Mouse (Mus musculus): Measurements from ENCODE around the gene Alox8.

The Alox8 gene

DNA sequence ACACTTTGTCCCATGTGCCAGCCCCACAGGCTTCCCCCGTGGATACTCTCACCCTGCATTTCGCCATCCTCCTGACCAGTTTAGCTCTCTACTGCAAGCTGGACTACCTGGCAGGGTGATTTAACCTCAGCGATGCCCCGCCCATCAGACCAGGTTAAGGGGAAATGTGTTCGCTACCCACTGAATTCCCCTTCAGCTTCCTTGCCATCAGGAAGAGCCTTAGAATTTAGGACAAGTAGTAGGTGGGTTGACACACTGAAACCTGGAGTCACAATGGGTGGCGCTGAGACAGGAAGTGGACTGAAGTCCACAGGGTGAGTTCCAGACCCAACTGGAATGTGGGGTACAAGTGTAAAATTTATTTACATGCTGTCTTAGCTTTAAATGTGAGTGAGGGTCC lies at the start of gene Alox8:
TSS of gene Alox8 (minus strand) at position 101 of the 400 bp plus-strand sequence.
- DNase-seq (ENCODE audit: low spot score), result no peak

DNA sequence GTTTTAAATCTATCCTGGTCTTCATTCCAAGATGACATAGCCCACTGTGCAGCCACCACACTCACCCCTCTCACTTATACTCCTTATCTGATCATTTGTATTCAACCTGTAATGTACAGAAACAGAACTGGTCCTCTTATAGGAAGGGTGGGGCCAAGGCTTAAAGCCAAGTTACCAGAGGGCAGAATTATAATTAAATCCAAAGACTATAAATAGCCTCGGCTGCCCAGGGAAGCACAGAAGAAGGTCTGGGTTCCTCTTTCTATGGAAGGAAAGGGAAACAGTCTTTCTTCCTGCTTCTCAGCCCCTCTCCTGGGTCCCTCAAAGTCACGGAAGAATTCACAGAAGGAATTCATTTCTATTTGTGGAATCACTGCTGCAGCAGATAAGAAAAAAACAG lies 48.0 kb upstream of the Alox8 start:
- no peak for DNase-seq (ENCODE audit: low spot score)

DNA sequence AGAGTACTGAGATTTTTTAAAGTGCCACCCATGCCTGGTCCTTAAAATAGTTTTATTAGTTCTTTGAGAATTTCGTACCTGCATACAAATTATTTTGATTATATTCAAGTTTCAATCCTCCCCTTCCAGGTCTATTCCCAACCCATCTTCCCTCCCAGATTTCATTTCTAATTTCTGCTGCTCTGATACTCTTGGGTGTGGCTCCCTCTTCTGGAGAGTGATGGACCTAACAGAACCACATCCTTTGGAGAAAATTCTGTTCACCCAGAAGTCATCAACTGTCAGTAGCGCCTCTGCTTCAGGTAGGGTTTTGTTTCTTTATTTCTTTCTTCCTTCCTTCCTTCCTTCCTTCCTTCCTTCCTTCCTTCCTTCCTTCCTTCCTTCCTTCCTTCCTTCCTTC lies 47.3 kb upstream of the Alox8 start:
- DNase-seq (ENCODE audit: low spot score), result peak; percentile 18

DNA sequence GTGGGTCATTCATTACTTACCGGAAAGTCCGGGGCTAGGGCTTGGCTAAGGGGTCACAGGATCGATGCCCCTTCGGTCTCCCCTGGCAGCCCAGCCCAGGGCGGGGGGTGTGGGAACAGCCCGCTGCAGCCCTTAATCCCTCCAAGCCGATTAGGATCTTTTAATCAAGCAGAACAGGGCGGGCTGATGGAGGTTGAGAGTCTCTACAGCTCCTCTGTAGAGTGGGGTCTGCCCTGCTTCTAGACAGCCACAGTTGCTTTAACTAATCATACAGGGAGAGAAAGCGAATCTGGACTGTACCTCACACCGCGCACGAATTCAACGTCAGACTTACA lies 39.2 kb upstream of the Alox8 start, which contains the start of gene Gucy2e:
TSS of gene Gucy2e (minus strand) at position 111 of the 335 bp plus-strand sequence.
- DNase-seq (ENCODE audit: low spot score), result no peak

DNA sequence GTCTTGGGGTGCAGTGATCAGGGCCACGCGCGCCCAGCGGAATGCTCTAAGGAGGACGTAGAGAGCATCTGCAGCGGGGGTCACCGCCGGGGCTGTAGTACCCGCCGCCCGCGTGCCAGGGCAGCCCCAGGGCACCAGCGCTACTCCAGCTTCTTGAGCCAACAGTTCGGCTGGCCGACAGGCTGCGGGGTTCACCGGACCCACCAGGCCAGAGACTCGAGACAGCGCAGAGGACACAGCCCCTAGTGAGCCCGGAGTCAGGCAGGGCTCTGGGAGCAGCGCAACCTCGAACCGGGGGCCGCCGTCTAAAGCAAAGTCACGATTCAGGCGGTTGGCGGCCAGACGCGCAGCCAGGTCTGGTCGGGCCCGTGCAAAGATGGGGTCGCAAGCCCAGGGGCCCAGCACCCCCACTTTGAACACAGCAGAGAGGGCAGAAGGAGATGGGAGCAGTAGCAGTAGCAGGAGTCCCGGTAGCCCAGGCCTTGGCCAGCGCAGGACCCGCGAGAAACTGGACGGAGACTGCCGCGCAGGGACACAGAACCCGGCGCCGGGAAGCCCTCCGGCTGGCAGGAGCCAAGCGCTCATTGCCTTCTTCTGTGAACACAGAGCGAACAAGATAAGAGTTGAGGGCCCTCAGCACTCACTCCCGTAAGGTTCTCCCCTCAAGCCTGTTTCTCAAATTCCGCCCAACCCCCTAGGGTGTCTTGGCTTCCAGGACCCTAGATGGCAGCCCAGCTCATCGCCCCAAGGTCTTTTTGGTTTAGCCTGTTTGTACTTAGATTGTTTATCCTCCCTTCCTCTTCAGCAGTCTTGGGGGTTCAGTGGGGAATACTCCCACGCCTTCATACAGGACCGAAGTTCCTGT lies 38.6 kb upstream of the Alox8 start:
- no peak for DNase-seq (ENCODE audit: low spot score)

DNA sequence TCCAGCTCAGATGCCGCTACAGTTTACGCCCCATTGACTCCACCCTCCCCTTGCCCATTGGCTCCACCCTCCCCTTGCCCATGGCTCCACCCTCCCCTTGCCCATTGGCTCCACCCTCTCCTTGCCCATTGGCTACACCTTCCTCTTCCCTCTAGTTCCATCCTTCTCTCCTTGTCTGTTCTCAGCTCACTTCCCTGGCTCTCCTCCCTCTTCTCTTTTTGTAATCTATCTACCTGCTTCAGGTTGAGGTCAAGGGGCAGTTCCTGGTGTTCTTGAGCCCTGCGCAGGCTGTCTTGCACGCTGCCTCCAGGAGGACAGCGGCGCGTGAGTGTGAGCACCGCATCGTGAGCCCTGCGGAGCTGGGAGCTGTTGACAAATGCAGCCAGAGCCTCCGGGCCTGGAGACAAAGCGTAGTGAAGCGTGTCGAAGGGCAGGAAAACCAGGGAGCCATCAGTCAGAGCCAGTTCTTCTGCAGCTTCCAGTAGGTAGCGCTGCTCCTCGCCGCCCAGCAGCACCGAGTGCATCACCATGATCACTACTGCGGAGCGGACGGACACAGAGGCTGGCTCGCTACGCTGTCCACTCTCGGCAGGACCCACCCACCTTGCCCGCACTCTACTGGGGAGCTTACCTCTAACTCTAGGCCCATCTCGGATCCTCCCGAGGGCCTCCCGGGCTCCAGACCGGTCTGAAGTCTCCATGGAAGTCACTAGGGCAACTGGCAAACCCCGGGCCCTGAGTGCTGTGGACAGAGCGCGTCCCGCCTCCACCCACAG lies 37.8 kb upstream of the Alox8 start:
- DNase-seq (ENCODE audit: low spot score), result peak; percentile 46

DNA sequence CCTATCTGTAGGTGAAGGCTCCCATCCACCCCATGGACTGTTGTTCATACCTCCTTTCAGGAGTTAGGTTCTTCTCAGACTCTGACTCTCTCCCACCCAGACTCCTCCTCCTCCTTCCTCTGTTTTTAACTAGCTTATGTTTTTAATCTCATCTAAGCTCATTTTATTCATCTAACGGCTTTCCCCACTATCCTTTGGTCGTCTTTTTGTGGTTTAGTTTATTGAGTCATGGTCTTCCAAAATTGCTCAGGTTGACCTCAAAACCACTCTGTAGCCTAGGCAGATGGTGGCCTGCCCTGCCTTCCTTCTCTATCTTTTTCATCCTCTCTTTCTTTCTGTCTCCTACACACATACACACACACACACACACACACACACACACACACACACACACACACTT lies 35.5 kb upstream of the Alox8 start:
- no peak for DNase-seq (ENCODE audit: low spot score)

DNA sequence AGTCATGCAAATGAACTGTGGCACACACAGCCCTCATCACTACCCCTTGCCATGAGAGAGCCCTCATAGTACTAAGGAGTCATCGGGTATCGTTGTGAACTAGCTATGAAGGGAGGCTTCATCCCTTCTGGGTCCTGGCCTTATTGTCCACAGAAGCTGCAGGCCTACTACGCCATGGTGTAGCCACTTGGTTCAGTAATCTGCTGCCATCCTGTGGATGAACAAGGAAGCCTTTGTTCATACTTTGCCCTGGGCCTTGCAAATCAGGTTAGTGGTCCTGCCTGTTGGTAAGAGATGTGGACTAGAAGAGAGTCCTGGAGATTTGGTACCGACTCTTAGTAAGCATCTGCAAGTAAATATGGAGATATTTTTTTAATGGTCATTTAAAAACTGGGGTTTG lies 32.8 kb upstream of the Alox8 start:
- DNase-seq (ENCODE audit: low spot score), result no peak

DNA sequence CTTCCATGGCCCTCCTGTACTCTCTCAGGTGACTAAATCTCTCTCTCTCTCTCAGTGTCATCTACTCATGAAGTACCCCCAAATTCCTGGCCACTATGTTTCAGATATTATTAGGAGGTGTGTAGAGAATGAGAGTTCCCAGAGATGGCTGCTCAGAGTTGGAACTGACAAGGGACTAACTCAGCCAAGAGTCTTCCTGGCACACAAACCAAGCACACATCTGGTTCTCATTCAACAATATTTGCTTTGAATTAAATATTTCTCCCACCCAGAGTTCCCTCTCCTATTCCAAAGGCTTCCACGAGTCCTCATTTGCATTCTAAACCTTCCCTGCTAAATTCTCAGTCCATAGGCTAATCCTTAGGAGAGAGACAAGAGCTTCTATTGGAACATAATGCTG lies 28.1 kb upstream of the Alox8 start:
- DNase-seq (ENCODE audit: low spot score), result no peak

DNA sequence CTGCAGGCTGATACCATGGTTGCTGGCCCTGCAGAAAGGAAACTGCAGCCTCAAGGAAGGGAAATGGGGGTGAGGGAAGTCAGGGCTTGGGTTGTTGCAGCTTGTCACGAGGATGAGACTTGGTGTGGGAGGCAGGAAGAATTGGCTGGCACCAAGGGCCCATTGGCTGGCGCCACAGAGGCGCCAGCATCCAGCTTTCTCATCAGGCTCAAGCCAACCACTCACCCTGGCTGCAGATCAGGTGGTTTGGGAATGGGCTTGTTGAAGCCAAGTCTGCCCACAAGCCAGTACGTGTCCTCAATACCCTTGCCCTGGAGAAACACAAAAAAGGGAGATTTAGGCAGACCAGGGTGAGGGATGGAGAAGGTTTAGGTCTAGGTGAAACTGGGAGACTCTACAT lies 25.5 kb upstream of the Alox8 start:
- DNase-seq (ENCODE audit: low spot score), result no peak

DNA sequence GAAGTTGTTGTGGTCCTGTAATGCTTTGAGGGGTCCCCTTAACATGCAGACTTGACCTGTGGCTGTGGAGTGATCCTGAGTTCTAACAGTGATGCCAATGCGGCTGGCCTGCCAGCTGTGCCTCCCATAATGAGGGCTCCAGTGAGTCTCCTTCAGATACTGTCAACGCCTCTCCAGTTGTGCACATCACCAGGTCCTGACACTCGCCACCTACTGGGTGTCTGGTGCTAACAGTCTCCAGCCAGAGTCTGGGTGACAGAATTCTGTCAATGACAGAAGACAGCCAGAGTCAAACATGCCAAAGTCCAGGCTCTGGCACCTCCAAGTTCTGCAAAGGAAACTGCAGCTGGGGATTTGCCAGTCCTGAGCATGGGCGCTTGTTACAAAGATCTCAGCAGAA lies 23.4 kb upstream of the Alox8 start:
- DNase-seq (ENCODE audit: low spot score), result no peak

DNA sequence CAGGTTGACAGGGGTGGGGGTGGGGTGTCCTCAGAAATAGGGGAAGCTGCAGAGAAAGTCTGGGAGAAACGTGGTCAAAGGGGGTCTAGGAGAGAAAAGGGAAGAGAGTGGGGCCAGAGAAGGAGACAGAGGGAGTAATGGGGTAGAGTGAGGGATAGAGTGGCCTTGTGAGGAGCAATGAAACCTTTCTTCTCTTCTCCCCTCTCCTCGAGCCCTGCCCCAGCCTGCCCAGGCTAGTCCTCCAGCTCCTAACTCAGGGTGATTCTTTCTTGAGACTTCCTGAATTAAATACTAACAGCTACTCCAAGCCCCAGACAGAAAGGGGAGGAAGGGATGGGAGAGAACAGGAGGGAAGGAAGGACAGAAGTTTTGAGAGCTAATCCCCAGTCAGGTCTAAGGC lies 21.0 kb upstream of the Alox8 start:
- DNase-seq (ENCODE audit: low spot score), result no peak

DNA sequence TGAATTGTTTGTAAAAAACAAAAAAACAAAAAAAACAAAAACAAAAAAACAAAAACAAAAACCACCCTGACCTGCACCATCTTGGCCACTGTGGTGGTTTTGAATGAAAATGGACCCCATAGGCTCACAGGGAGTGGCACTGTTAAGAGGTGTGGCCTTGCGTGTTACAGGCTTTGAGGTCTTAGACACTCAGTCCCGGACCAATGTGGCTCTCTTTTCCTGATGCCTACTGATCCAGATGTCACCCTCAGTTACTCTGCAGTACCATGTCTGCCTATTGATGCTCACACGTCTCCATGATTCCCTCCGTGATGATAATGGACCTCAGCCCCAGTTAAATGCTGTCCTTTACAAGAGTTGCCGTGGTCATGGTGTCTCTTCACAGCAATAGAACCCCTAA lies 19.8 kb upstream of the Alox8 start:
- no peak for DNase-seq (ENCODE audit: low spot score)

DNA sequence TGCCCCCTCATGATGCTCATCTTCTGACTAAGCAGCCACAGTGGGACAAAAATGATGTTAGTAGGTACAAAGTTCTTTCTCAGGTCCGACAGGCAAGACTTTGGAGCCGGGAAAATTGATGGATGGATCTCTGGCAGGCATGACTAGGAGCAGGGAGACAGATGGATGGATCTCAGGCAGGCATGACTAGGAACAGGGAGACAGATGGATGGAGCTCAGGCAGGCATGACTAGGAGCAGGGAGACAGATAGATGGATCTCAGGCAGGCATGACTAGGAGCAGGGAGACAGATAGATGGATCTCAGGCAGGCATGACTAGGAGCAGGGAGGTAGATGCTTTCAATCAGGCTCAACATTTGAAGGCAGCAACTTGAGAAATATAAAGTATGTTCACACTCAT lies 13.8 kb upstream of the Alox8 start:
- no peak for DNase-seq (ENCODE audit: low spot score)

DNA sequence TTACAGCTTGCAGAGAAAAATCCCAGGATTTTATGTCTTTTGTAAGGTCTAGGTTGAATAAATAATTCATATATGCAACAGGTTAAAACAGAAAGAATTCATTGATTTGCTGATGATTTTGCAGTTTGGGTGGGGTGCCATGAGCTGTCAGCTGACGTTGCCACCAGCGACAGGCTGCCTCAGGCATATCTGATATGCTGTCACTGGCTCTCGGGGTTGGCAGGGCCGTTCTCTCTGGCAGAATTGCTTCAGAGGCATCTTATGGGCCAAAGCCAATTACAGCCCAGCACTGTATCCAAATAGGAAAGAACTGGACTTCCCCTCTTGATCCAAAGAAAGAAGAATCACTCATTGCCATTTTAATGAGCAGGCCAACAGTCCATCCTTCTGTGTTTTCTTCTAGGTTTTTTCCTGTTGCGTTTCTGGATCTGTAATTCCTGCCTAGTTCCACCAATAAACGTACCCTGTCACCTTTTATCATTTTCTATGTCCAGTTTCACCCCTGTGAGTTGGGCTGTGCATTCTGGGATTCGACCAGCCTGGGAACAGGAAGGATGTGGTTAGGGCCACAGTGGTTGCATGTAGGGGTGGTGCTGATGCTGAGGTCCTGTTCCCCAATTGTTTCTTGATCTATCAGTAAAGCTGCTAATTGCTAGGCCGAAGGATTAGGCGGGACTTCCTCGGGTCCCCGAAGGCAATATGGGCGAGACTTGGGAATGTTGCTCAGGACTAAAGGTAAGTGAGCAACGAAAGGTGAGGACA lies 5.0 kb upstream of the Alox8 start:
- DNase-seq (ENCODE audit: low spot score), result no peak

DNA sequence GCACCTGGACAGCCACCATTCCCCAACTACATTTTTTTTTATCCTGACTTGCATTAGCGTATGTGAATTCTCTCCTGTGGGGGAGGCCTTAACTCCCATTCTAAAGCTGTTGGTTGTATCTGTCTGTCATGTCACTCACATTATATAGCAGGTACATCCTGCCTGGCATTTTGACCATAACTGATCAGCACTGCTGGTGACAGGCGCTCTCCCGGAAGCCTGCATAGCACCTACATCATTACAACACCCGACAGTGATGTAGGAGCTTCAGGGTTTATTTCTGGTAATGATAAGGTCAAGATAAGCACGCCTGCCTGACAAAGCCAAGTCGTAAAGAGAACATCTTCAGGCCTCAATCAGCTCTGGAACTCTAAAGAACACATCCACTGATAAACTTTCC lies 2.6 kb upstream of the Alox8 start:
- no peak for DNase-seq (ENCODE audit: low spot score)

DNA sequence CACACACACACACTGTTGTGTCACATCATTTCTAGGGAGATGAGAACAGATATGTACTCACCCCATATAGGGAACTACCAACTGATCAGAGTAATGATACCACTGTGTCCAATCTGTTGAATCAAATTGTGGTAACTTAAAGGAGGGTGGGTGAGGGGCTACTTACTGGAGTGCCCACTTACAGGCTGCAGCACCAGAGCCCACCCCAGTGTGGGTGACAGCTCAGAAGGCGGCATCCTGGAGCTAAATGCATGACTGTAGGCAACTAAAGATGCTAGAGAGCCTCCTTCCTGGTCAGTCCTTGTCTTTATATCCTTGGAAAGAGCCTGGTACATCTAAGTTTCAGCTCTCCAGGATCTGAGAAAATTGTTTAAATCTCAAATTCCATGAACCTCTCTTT lies 1.6 kb upstream of the Alox8 start:
- no peak for DNase-seq (ENCODE audit: low spot score)

DNA sequence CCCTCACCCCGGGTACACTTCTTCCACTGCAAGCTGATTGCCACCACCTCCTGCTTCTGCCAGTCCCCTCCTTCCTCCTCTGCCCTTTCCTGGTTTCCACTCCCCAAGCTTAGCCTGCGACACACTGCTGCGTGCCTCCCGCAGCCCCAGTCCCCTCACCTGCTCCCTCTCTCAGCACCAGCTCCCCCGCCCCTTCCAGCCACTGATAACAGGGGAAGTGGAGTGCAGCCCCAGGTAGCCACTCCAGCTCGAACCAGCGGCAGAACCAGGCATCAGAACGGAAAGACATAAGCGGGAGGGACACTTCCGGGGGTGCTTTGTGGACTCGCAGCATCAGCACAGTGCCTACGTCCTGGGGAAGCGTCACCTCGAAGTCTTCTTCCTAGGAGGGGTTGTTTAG lies 449 bp downstream of the Alox8 start:
- DNase-seq (ENCODE audit: low spot score), result no peak

DNA sequence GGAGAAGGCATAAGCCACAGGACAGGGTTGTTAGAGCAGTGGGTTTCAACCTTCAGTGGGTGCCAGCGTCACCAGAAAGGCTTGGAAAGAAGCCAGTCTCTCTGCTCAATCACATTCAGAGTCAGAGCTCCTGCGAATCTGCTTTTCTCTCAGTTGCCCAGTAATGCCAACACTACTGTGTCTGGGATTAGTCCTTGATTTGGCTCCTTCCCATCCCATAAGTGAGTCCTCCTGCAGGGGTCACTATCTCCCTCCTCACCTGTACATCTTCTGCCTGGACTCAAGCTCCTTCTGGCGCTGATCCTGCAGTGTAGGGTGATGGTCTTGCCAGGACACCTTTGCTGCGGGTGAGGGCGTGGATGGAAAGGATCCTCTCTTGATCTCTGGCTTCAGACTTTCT lies 877 bp downstream of the Alox8 start:
- DNase-seq (ENCODE audit: low spot score), result no peak

DNA sequence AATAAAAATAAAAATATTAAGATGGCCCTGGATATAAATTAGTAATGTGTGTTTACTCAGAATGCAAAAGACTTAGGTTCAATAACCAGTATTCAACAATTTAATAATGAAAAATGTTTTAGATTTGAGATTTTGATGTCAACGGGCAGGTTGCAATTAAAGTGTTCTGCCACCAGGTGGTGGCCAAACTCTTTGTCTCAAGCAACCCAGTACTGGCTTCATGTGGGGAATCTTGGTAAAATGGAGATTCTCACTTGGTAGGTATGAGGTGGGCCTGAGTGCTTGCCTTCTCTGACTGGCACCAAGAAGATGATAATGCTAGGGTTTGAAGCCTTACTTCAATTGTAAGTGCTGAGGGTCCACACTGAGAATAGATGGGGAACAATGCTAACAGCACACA lies 4.8 kb downstream of the Alox8 start:
- peak; percentile 21 for DNase-seq (ENCODE audit: low spot score)

DNA sequence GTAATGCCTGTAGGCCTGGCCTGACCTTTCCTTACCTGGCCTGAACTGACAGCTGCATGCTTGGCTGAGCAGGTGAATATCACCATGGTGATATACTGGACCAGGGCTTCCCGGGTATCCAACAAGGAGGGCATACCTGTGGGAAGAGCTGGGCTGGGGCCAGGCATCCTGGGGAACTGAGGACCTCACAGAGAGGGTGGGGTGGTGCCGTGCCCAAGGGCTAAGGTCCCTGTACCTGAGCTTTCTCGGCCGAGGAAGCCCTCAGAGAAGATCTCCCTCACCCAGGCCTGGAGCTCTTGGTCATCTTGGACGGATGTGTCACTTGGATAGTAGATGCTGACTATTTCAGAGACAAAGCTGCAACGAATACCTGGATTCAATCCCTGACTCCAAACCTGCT lies 11.7 kb downstream of the Alox8 start:
- no peak for DNase-seq (ENCODE audit: low spot score)

DNA sequence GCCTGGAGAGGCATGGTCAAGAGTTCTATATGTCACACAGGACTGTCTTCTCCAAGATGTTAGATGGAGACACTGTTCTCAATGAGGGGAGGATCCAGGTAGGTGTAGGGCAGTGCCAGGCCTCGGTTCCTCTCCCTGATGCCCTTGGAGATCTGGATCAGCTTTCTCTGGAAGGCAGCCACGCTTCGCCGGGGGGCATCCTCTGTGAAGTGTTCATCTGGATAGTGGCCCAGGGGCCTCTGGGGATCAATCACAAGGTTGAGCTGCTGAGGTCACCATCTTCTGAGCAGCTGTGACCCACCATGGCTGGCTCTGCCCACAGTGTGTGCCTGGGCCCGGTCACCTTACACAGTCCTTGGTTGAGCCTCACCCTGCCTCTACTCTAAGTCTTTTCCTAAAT lies 12.6 kb downstream of the Alox8 start:
- no peak for DNase-seq (ENCODE audit: low spot score)

DNA sequence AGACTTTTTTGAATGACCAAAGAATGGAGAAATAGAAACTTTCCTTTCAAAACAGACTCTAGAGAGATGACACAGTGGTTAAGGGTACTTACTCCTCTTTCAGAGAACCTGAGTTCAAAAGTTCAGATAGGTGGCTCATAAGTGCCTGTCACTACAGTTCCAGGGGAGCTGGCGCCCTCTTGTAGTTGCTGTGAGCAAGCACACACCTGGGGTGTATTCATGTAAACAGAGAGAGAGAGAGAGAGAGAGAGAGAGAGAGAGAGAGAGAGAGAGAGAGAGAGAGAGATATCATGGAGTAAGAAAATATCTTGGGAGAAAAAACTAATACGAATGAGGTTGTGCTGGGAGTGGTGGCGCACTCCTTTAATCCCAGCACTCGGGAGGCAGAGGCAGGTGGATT lies 17.5 kb downstream of the Alox8 start:
- no peak for DNase-seq (ENCODE audit: low spot score)
